Mouse (Mus musculus): ENCODE results near the gene Vmn2r69. TPM values are rescaled to one million over a fixed set of nuclear protein-coding genes. Genes with fewer than 3 reads are reported as not detected.

Vmn2r69 gene
- 0.36 TPM for polyA plus RNA-seq (2014; fragmentation: Illumina TruSeq; extraction: RNeasy Lipid Tissue Mini Kit (QIAGEN cat#74804); ENCODE audit: low read depth, low replicate concordance)

DNA sequence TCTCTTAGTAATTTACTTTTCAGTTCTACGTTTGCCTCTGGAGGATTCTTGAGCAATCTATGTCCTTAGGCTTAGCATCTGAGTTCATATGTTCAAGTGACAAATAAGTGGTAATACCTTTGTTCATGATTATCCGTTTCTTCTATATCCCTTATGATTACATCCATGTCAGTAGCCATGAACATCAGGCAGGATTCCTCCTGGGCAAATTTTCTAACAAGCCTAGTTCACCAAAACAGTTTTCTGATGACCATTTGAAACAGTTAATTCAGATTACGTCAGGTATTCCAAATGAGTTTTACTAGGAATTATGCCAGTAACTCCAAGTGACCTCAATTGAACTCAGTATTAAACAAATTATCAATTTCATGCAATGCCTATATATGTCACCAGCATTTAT lies at the start of gene Vmn2r69:
Vmn2r69 (minus strand) TSS at position 101 of the 400 bp plus-strand sequence.

Other genes starting within 250 kb of the Vmn2r69 start
- 2.5 TPM for gene Vmn2r68, start 178.1 kb downstream of the Vmn2r69 start, polyA plus RNA-seq (2014; fragmentation: Illumina TruSeq; extraction: RNeasy Lipid Tissue Mini Kit (QIAGEN cat#74804); ENCODE audit: low read depth, low replicate concordance)
- 1.9 TPM for gene Vmn2r71, start 147.2 kb upstream of the Vmn2r69 start, polyA plus RNA-seq (2014; fragmentation: Illumina TruSeq; extraction: RNeasy Lipid Tissue Mini Kit (QIAGEN cat#74804); ENCODE audit: low read depth, low replicate concordance)
- gene Vmn2r70, start 153.3 kb upstream of the Vmn2r69 start, polyA plus RNA-seq (2014; fragmentation: Illumina TruSeq; extraction: RNeasy Lipid Tissue Mini Kit (QIAGEN cat#74804); ENCODE audit: low read depth, low replicate concordance): not detected